Mouse (Mus musculus) thymus, postnatal 36 days (tissue): ENCODE data around the gene Ano6.

Source experiments
- DNase-seq, 2 experiments: peaks; one replicate each; pipeline ENCODE4 v3.0.0; 2022; ENCODE audit warnings: mixed read lengths in 2 of 2

Ano6 gene

GRCm38 (mm10) chr15:95944299-95944698, 153.7 kb downstream of the Ano6 start:
- no peak for DNase-seq

- no peak for DNase-seq
These were observed 155.5 kb downstream of the Ano6 start for GRCm38 (mm10) chr15:95945951-95946708.

GRCm38 (mm10) chr15:95948411-95948810, 157.8 kb downstream of the Ano6 start:
- no peak for DNase-seq

- no peak for DNase-seq
These were observed 158.7 kb downstream of the Ano6 start for GRCm38 (mm10) chr15:95949336-95949735.

GRCm38 (mm10) chr15:95951497-95951896, 160.9 kb downstream of the Ano6 start:
- no peak for DNase-seq

- DNase-seq, result no peak
These were observed 166.0 kb downstream of the Ano6 start for GRCm38 (mm10) chr15:95956692-95957091.

GRCm38 (mm10) chr15:95962411-95963123, 171.9 kb downstream of the Ano6 start:
- no peak for DNase-seq

GRCm38 (mm10) chr15:95963124-95963482, 172.5 kb downstream of the Ano6 start:
- DNase-seq, result no peak

- DNase-seq, result no peak
These were observed 173.0 kb downstream of the Ano6 start for GRCm38 (mm10) chr15:95963533-95964250.

GRCm38 (mm10) chr15:95964251-95964561, 173.6 kb downstream of the Ano6 start:
- DNase-seq, result no peak

GRCm38 (mm10) chr15:95966979-95967378, 176.3 kb downstream of the Ano6 start:
- DNase-seq, result no peak

- DNase-seq, result no peak
These were observed 177.0 kb downstream of the Ano6 start for GRCm38 (mm10) chr15:95967516-95968196.

- no peak for DNase-seq
These were observed 179.0 kb downstream of the Ano6 start for GRCm38 (mm10) chr15:95969596-95969995.

GRCm38 (mm10) chr15:95970176-95970575, 179.5 kb downstream of the Ano6 start:
- DNase-seq, result no peak

GRCm38 (mm10) chr15:95970691-95971090, 180.0 kb downstream of the Ano6 start:
- DNase-seq, result no peak

GRCm38 (mm10) chr15:95971302-95971701, 180.7 kb downstream of the Ano6 start:
- DNase-seq, result no peak

- no peak for DNase-seq
These were observed 181.5 kb downstream of the Ano6 start for GRCm38 (mm10) chr15:95972156-95972555.

GRCm38 (mm10) chr15:95972621-95973020, 182.0 kb downstream of the Ano6 start:
- no peak for DNase-seq

- no peak for DNase-seq
These were observed 183.5 kb downstream of the Ano6 start for GRCm38 (mm10) chr15:95974021-95974597.

GRCm38 (mm10) chr15:95976156-95976876, 185.7 kb downstream of the Ano6 start:
- DNase-seq, result no peak

- DNase-seq, result no peak
These were observed 186.7 kb downstream of the Ano6 start for GRCm38 (mm10) chr15:95977169-95977938.

- DNase-seq, result no peak
These were observed 187.3 kb downstream of the Ano6 start for GRCm38 (mm10) chr15:95977939-95978252.
